Mouse (Mus musculus) forebrain, embryonic 14.5 days (tissue): ENCODE measurements around the gene Thada. TPM values are rescaled to one million over a fixed set of nuclear protein-coding genes. Genes with fewer than 3 reads are reported as not detected.

Experiments
- ATAC-seq: fragments of 200-750 bp; cut with Nextera tagmentation; 2 replicates; pipeline ENCODE4 v1.8.0; 2017; ENCODE audit warnings: mild to moderate bottlenecking, moderate library complexity
- DNase-seq: peaks from one replicate; pipeline ENCODE4 v3.0.0-alpha.2; 2015; ENCODE audit warnings: low spot score
- H3K27ac ChIP-seq: fragments of 300-500 bp; sonication (generic); 2 replicates; pipeline ENCODE4 v1.5.1; 2014; ENCODE audit warnings: low read depth, mild to moderate bottlenecking, control low read depth, low read length, moderate library complexity
- H3K27me3 ChIP-seq: fragments of 300-500 bp; sonication (generic); replicated peaks from 2 replicates; pipeline ENCODE4 v1.6.1; 2014; ENCODE audit warnings: low read length, control low read depth, mixed read lengths; ENCODE audit not compliant: control insufficient read depth, insufficient read depth
- H3K36me3 ChIP-seq: fragments of 300-500 bp; sonication (generic); 2 replicates; pipeline ENCODE4 v1.6.1; 2014; ENCODE audit warnings: low read length, control low read depth; ENCODE audit not compliant: control insufficient read depth, insufficient read depth
- H3K4me1 ChIP-seq: fragments of 300-500 bp; sonication (generic); 2 replicates; pipeline ENCODE4 v1.6.1; 2014; ENCODE audit warnings: antibody characterized with exemption, low read length, control low read depth; ENCODE audit not compliant: control insufficient read depth, insufficient read depth
- H3K4me2 ChIP-seq: fragments of 300-500 bp; sonication (generic); 2 replicates; pipeline ENCODE4 v1.6.1; 2014; ENCODE audit warnings: mild to moderate bottlenecking, control low read depth, low read length
- H3K4me3 ChIP-seq: fragments of 300-500 bp; sonication (generic); 2 replicates; pipeline ENCODE4 v1.5.1; 2014; ENCODE audit warnings: low read depth, low read length, control low read depth
- H3K9ac ChIP-seq: fragments of 300-500 bp; sonication (generic); 2 replicates; pipeline ENCODE4 v1.6.1; 2014; ENCODE audit warnings: mild to moderate bottlenecking, low read length, control low read depth, moderate library complexity
- H3K9me3 ChIP-seq: fragments of 300-500 bp; sonication (generic); replicated peaks from 2 replicates; pipeline ENCODE4 v1.6.1; 2016; ENCODE audit warnings: low read length, control low read depth, mixed read lengths; ENCODE audit not compliant: control insufficient read depth
- WGBS: fragments of 180-500 bp; shearing (Covaris S2); extraction: QIAGEN DNeasy Blood & Tissue Kit; methylation state at CpG from one replicate; pipeline ENCODE4 v1.1.7; 2014; 5-methylcytosine and 5-hydroxymethylcytosine counted together
- polyA plus RNA-seq: library from polyadenylated mRNA; unstranded; fragments of >200 nt; fragmentation: Nextera tagmentation; extraction: Ambion mirVana; gene quantifications from 2 replicates; pipeline ENCODE4 v1.2.1, GENCODE M21; 2014

The Thada gene
- polyA plus RNA-seq, 1 experiment from 2014 or later: 4.0 TPM

DNA sequence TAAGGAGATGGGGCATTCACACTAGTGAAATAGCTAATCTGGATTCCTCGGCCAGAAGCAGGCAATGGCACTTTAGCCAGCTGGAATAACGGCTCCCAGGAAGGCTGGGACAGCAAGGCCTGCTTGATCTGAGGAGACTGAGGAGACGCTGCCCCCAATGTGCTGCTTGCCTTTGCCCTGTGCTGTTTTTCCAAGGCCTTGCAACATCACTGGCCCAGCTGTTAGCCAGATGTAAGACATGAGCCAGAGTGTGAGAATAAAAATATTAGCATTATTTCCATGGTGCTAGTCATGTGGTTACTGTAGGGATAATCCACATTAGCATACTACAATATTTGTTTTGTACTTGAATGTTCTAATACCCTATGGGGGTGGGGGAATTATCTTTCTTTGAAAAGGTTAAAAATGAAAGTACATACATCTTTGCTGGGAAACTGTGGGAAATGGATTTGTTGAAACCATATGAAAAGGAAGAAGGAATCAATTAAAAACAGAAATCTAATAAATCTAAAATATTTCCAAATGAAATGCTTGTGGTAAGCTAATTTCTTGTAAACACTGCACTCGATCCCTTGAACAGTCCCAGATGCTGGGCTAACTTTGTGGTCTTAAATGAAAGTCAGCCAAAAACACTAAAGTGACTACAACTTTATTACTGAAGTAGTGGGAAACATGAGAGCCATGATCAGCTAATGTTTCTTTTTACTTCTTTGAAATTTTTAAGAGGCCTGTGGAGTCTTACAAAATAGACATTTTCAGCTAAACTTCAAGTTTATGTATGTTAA lies 43.8 kb downstream of the Thada start:
- Histone ChIP-seq H3K27me3 (no peaks in the 10 kb centered on the region), H3K4me1 (no peaks in the 10 kb centered on the region), H3K27ac (no peak overlapping the region), H3K9ac (no peak overlapping the region), H3K4me3 (no peak overlapping the region), H3K36me3 (peaks cover 46% of the 10 kb centered on the region), H3K9me3 (no peaks in the 10 kb centered on the region), H3K4me2 (no peak overlapping the region)
- WGBS: 86% methylated on average over 4 of the region's 4 CpGs
- DNase-seq (no peak), ATAC-seq (no peak)

DNA sequence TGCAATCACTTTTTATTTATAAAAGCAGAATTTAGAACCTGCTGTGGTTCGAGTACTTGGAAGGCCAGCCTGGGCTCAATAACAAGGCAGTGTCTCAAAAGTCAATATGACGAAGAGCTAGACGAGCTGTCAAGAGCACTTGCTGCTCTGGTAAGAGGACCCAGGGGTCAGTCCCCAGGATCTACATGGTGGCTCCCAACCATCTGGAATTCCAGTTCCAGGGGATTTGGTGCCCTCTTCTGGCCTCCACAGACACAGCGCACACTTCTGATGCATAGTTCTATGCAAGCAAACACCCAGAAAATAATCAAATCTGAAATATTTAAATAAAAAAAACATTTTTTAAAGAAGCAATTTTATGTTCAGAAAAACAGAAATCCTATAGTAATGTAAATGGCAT lies 45.0 kb downstream of the Thada start:
- no peak overlapping the region for H3K4me3 ChIP-seq

GRCm38 (mm10) chr17:84420276-84420639 lies 45.7 kb downstream of the Thada start:
- no peak overlapping the region for H3K4me3 ChIP-seq
- 0 out of 2 replicates have a peak overlapping the region, but pooled peaks have one; percentile 21 for H3K27ac ChIP-seq
- ATAC-seq (no peak), DNase-seq (no peak)
- peaks cover 32% of the 10 kb centered on the region for H3K36me3 ChIP-seq
- H3K4me1 ChIP-seq: no peaks in the 10 kb centered on the region
- no peak overlapping the region for H3K4me2 ChIP-seq
- WGBS: 85% methylated on average over 3 of the region's 3 CpGs
- H3K9ac ChIP-seq: no peak overlapping the region
- H3K27me3 ChIP-seq: no peaks in the 10 kb centered on the region
- H3K9me3 ChIP-seq: no peaks in the 10 kb centered on the region

More for the DNA sequence above, 45.0 kb downstream of the Thada start:
- ATAC-seq (no peak), DNase-seq (peak; percentile 5)
- Histone ChIP-seq H3K27me3 (no peaks in the 10 kb centered on the region), H3K4me2 (no peak overlapping the region), H3K27ac (no peak overlapping the region), H3K9me3 (no peaks in the 10 kb centered on the region), H3K9ac (no peak overlapping the region), H3K36me3 (peaks cover 36% of the 10 kb centered on the region), H3K4me1 (no peaks in the 10 kb centered on the region)
- WGBS: 95% methylated on average over 4 of the region's 4 CpGs

DNA sequence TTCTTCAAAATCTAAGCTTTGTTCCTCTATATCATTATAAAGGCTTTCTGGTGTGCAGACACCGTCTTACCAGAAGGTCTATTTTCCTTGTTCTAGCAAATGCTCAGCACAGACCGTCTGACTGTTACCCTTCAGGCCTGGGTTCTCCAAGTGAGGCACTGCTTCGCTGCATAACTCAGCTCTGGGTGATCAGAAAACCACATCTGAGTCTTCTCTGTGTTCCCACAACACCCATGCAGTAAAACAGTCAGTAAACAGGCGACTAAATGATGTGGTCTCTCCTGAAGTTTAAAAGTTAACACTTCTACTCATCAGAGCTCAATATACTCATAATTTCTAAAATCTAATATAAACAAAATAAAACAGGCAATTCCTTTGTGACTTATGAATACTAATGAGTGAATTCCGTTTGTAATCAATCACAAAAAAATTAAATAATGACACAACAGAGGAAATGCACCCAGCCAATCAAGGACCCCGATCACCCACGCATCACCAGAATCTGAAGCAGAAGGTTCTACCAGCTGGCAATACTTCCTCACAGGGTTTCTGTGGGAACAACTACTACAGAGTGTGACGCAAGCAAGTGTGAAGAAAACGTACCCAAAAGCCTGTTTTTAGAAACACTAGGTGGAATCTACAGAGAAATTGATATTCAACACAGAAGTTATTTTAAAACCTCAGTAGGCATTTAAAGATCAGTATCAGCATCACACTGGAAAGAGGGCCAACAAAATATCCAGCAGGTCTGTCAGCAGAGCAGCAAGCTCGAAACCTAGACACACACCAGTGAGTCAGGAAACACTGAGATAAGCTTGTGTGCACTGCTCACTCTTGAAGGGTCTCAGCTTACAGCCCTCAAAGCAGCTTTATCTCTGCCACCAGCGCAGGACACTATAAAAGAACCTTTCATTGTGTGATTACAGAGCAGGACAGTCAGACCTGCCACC lies 46.4 kb downstream of the Thada start:
- ATAC-seq (no peak), DNase-seq (peak; percentile 57)
- no peak overlapping the region for H3K9ac ChIP-seq
- H3K4me1 ChIP-seq: no peaks in the 10 kb centered on the region
- H3K9me3 ChIP-seq: no peaks in the 10 kb centered on the region
- H3K27ac ChIP-seq: 0 out of 2 replicates have a peak overlapping the region, but pooled peaks have one; percentile 21
- no peak overlapping the region for H3K4me3 ChIP-seq
- H3K36me3 ChIP-seq: peaks cover 27% of the 10 kb centered on the region
- WGBS: 75% methylated on average over 11 of the region's 11 CpGs
- H3K4me2 ChIP-seq: no peak overlapping the region
- no peaks in the 10 kb centered on the region for H3K27me3 ChIP-seq

DNA sequence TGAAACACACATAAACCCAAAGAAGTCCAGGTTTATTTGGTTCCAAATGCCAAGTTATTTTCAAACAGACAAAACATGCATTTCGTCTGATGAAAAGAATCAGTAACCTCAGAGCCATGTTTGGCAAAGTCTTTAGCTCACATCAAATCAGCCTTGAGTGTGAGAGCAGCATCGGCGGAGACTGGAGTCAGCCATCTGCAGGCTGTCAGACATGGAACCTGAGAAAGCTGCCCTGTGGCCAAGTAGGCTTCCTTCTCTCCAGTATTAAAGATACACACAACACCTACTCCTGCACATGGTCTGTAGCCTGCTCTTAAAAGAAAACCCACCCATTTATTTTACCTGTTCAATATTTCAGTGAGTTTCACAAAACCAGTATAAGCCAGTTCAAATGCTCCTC lies 50.1 kb downstream of the Thada start:
- no peak overlapping the region for H3K9ac ChIP-seq
- H3K27ac ChIP-seq: no peak overlapping the region
- peaks cover 13% of the 10 kb centered on the region for H3K36me3 ChIP-seq
- H3K4me2 ChIP-seq: no peak overlapping the region
- 78% methylated on average over 3 of the region's 3 CpGs for WGBS
- H3K4me1 ChIP-seq: no peaks in the 10 kb centered on the region
- DNase-seq: peak; percentile 37
- no peaks in the 10 kb centered on the region for H3K27me3 ChIP-seq
- no peak for ATAC-seq
- no peak overlapping the region for H3K4me3 ChIP-seq
- H3K9me3 ChIP-seq: no peaks in the 10 kb centered on the region

GRCm38 (mm10) chr17:84408731-84409130 lies 57.3 kb downstream of the Thada start:
- Histone ChIP-seq H3K27ac (no peak overlapping the region), H3K4me3 (no peak overlapping the region), H3K4me2 (no peak overlapping the region), H3K9me3 (no peaks in the 10 kb centered on the region), H3K4me1 (no peaks in the 10 kb centered on the region), H3K36me3 (0 out of 2 replicates have a peak, but pooled peaks cover 10% of the 10 kb centered on the region), H3K9ac (no peak overlapping the region), H3K27me3 (no peaks in the 10 kb centered on the region)
- no peak for ATAC-seq
- DNase-seq: no peak
- WGBS: 70% methylated on average over 1 of the region's 1 CpGs

- Histone ChIP-seq H3K27ac (no peak overlapping the region), H3K4me2 (no peak overlapping the region), H3K9me3 (no peaks in the 10 kb centered on the region), H3K27me3 (no peaks in the 10 kb centered on the region), H3K4me3 (no peak overlapping the region), H3K36me3 (0 out of 2 replicates have a peak, but pooled peaks cover 4% of the 10 kb centered on the region), H3K9ac (no peak overlapping the region), H3K4me1 (no peaks in the 10 kb centered on the region)
- 70% methylated on average over 6 of the region's 6 CpGs for WGBS
- DNase-seq: no peak
- no peak for ATAC-seq
These were observed 60.4 kb downstream of the Thada start for GRCm38 (mm10) chr17:84405616-84406015.

GRCm38 (mm10) chr17:84401796-84402195 lies 64.2 kb downstream of the Thada start:
- H3K4me1 ChIP-seq: no peaks in the 10 kb centered on the region
- no peak overlapping the region for H3K9ac ChIP-seq
- no peak overlapping the region for H3K4me3 ChIP-seq
- 93% methylated on average over 5 of the region's 5 CpGs for WGBS
- 0 out of 2 replicates have a peak, but pooled peaks cover 3% of the 10 kb centered on the region for H3K36me3 ChIP-seq
- DNase-seq (no peak), ATAC-seq (no peak)
- H3K27me3 ChIP-seq: no peaks in the 10 kb centered on the region
- H3K4me2 ChIP-seq: no peak overlapping the region
- no peak overlapping the region for H3K27ac ChIP-seq
- H3K9me3 ChIP-seq: no peaks in the 10 kb centered on the region
